Mouse (Mus musculus) brain, embryonic 14.5 days (tissue): ENCODE results near the gene Cdc16.

Experiments
- CTCF ChIP-seq: fragments of 200-500 bp; IDR thresholded peaks from 2 replicates; pipeline ENCODE4 v1.5.1; 2012; ENCODE audit warnings: inconsistent platforms, mild to moderate bottlenecking, moderate library complexity, borderline replicate concordance; ENCODE audit not compliant: insufficient read depth, insufficient read length; ENCODE audit errors: extremely low read depth
- POLR2A ChIP-seq: fragments of 200-500 bp; IDR thresholded peaks from 2 replicates; pipeline ENCODE4 v1.6.1; 2012; ENCODE audit warnings: mild to moderate bottlenecking, inconsistent platforms, borderline replicate concordance; ENCODE audit not compliant: poor library complexity, insufficient read depth, insufficient read length, severe bottlenecking; ENCODE audit errors: extremely low read depth

DNA sequence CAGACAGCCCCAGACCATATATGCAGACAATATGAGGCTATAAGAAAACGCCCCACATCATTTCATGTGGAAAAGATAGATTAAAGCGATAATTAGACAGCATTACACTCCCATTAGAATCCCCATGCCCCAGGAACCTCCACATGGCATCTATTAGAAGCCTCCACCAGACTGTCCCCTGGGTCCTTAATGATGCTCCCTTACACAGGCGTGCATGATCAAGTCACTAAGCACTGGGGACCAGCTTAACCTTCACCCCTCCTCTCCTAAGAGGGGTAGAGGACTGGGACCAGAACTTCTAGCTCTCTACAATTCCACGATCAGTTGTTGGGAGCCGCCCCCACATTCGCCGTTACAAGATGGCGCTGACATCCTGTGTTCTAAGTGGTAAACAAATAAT lies 38.5 kb upstream of the Cdc16 start:
- TF ChIP-seq CTCF (no peak), POLR2A (no peak)
